Mouse (Mus musculus) thymus, postnatal 25 days (tissue): ENCODE results near the gene Gm10135.

Experiments used
- DNase-seq: peaks from one replicate; pipeline ENCODE4 v3.0.0; 2022

Gene Gm10135

DNA sequence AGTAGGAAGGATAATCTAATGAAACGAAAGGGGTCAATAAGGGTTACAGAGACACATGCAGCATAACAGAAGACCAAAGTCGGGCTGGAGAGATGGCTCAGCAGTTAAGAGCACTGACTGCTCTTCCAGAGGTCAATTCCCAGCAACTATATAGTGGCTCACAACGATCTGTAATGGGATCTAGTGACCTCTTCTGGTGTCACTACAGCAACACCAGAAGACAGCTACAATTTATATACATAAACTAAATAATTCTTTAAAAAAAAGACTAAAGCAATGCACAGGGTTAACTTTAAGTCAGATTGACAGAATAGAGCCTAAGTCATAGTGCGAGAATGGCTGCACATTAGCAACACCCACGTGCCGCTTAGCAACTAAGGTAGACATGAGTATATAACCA is 14.4 kb downstream of the Gm10135 start:
- DNase-seq, result no peak

DNA sequence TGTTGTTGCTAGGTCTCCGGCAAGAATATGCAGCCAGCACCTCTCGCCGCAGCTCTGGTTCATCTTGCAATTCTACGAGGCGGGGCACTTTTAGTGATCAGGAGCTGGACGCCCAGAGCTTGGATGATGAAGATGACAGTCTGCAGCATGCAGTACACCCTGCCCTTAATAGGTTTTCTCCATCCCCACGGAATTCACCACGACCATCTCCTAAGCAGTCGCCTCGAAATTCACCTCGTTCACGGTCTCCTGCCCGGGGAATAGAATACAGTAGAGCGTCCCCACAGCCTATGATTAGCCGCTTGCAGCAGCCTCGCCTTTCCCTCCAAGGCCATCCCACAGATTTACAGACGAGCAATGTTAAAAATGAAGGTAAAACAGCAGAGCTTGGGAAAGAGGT is 17.2 kb downstream of the Gm10135 start:
- no peak for DNase-seq

DNA sequence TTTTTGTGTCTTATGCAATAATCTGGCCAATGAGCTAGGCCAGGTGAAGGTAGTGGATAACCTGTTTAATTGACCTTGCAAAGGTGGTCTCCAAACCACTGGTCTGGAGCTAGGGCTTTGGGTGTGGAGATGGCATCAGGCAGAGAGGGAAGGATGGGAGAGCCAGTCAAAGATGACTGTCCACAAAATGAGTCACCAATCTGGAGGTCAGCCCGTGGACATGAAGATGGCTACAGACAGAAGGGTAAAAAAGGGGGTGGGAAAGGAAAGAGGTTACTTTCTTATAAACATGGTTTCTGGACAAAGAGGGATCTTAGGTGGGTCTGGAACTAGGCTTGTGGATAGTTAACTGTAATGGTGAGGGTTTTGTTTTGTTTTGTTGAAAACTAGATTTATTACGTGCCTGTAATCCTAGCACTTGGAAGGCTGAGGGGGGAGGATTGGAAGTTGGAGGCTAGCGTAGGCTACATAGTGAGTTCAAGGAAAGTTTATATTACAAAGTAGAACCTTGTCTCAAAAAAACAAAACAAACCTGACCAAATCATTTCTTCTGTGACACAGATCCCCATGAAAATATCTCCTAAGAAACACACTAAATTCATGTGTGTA is 20.4 kb downstream of the Gm10135 start:
- DNase-seq, result no peak

- no peak for DNase-seq
These were observed 24.2 kb downstream of the Gm10135 start for GRCm38 (mm10) chr5:72950252-72950651.

- no peak for DNase-seq
These were observed 26.4 kb downstream of the Gm10135 start for GRCm38 (mm10) chr5:72948136-72948535.

GRCm38 (mm10) chr5:72940906-72941432 is 33.5 kb downstream of the Gm10135 start:
- DNase-seq, result no peak

DNA sequence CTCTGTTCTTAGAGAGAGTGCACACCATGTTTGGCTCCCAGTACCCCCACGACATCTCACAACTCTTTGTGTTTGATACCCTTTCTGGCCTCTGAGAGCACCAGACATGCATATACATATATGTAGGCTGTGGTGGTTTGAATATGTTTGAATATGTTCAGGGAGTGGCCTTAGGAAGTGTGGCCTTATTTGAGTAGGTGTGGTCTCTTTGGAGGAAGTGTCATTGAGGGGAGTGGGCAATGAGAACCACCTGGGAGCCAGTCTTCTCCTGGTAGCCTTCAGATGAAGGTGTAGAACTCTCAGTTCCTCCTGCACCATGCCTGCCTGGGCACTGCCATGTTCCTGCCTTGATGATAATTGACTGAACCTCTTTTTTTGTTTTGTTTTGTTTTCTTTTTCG is 35.2 kb downstream of the Gm10135 start:
- no peak for DNase-seq

DNA sequence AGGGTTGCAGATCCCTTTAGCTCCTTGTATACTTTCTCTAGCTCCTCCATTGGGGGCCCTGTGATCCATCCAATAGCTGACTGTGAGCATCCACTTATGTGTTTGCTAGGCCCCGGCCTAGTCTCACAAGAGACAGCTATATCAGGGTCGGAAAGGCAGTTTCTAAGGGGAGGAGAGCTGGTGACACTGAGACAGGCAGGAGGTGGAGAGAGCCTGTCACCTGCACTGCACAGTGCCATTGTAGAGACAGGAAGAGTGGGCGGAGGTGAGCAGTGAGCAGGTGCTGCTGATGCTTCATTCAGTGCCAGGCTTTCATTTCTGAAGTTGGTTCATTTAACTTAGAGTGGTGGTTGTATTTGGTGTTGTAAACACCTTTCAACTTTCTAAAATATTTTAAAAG is 36.1 kb downstream of the Gm10135 start:
- peak; percentile 48 for DNase-seq

DNA sequence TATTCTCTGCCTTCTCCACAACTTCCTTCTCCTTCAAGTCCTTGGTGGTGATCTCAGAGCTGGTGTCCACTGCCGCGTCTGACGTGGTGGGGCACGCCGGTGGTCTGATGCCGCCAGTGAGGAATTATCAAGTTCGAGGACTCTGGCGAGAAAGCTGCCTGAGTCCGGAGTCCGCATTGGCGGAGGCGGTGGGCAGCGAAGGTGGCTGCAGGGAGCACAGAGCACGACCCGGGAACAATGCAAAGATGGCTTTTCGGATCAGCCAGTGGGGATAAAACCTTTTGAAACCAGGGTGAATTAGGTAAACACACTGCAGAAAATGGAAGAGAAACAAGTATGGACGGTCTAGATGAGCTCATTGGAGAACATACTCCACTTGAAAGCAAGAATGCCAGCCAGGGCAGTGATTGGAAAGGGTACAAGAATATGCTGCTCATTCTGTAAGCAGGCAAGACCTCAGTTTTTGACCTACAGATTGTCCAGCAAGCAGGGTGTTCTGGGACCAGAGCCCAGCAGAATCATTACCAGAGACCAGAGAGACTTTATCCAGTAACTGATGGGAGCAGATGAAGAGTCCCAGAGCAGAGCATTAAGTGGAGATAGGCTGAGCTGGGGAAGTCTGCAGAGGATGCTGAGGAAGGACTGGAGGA is 41.4 kb downstream of the Gm10135 start:
- no peak for DNase-seq

- DNase-seq, result no peak
These were observed 47.4 kb downstream of the Gm10135 start for GRCm38 (mm10) chr5:72927074-72927473.

DNA sequence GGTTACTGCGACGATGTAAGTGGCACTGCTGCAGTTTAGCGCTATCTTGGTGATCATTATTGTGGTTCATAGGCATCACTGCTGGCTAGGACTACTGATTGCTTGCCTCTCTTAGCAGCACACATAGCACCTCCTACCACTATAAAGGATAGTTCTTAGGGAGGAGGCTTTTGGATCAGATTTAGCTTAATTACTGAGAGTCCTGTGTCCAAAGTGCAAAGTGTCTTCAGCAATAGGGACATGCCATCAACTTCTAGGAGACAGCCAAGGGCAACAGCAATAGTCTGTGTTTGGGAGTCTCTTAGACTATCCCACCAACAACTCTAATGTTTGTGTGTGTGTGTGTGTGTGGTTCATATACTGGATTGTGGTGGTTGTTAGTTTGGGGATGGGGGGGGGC is 51.7 kb downstream of the Gm10135 start:
- no peak for DNase-seq

GRCm38 (mm10) chr5:72921171-72921570 is 53.3 kb downstream of the Gm10135 start:
- DNase-seq, result no peak

- no peak for DNase-seq
These were observed 54.1 kb downstream of the Gm10135 start for GRCm38 (mm10) chr5:72920416-72920815.

- DNase-seq, result no peak
These were observed 57.7 kb downstream of the Gm10135 start for GRCm38 (mm10) chr5:72916851-72917250.

- DNase-seq, result no peak
These were observed 58.5 kb downstream of the Gm10135 start for GRCm38 (mm10) chr5:72916048-72916447.
